In genomic region chr4:53772004-53772403, GRCm38 (mm10) we compare ENCODE assay signal across 17 mouse cellular contexts. TPM values are rescaled to one million over a fixed set of nuclear protein-coding genes. Genes with fewer than 3 reads are reported as not detected.
"Had no signal": no experiment of that assay in that cellular context is flagged by ENCODE, and none has a peak within 500 bp of the region (broad histone marks: within the 10 kb centered on the region; RNA-seq: fewer than 3 reads in every experiment).

No protein-coding gene starts in this region.

- H3K36me3 ChIP-seq: liver, embryonic 12.5 days; stomach, embryonic 15.5 days had no signal

- H3K9me3 ChIP-seq: limb, embryonic 15.5 days; liver, embryonic 12.5 days; neural tube, embryonic 13.5 days; stomach, embryonic 15.5 days had no signal

- H3K4me3 ChIP-seq: limb, embryonic 15.5 days; liver, embryonic 12.5 days; neural tube, embryonic 13.5 days; stomach, embryonic 15.5 days had no signal

- DNase-seq: kidney, adult 8-10 months; kidney, postnatal 25 days; layer of hippocampus, adult 9-11 months; layer of hippocampus, postnatal 36 days; lung, embryonic 14.5 days; retina, postnatal 1 day; right cerebral cortex, postnatal 4 days; spleen, adult 18-20 months; thymus, postnatal 14 days had no signal

- H3K9ac ChIP-seq: limb, embryonic 15.5 days; liver, embryonic 12.5 days; lung, embryonic 14.5 days; neural tube, embryonic 13.5 days; stomach, embryonic 15.5 days had no signal

- H3K27ac ChIP-seq: limb, embryonic 15.5 days; liver, embryonic 12.5 days; neural tube, embryonic 13.5 days; stomach, embryonic 15.5 days had no signal

- H3K4me2 ChIP-seq: limb, embryonic 15.5 days; liver, embryonic 12.5 days; lung, embryonic 14.5 days; neural tube, embryonic 13.5 days; stomach, embryonic 15.5 days had no signal

- H3K4me1 ChIP-seq: liver, embryonic 12.5 days; stomach, embryonic 15.5 days had no signal

- ATAC-seq: liver, embryonic 12.5 days had no signal

RNA-seq across cellular contexts. Expression of gene Tal2, which starts 7.5 kb away (rescaled TPM):
- total RNA-seq: layer of hippocampus, adult 18-20 months; left cerebral cortex, postnatal 25 days had no signal
- polyA plus RNA-seq: intestine, embryonic 14.5 days; liver, embryonic 12.5 days; liver, embryonic 16.5 days; neural tube, embryonic 13.5 days had no signal
